Mouse (Mus musculus) stomach, postnatal 0 days (tissue): ENCODE data around the gene Tctn1. TPM values are rescaled to one million over a fixed set of nuclear protein-coding genes. Genes with fewer than 3 reads are reported as not detected.

Source experiments
- ATAC-seq: fragments of 200-750 bp; cut with Nextera tagmentation; 2 replicates; pipeline ENCODE4 v1.8.0; 2017; ENCODE audit not compliant: low FRiP score, low TSS enrichment
- DNase-seq: peaks from one replicate; pipeline ENCODE4 v3.0.0-alpha.2; 2016; ENCODE audit warnings: low spot score
- H3K27ac ChIP-seq: fragments of 300-500 bp; sonication (generic); replicated peaks from 2 replicates; pipeline ENCODE4 v1.5.1; 2014; ENCODE audit warnings: mild to moderate bottlenecking, control low read depth
- H3K27me3 ChIP-seq: fragments of 300-500 bp; sonication (generic); 2 replicates; pipeline ENCODE4 v1.6.1; 2014; ENCODE audit warnings: low read length; ENCODE audit not compliant: control insufficient read depth, insufficient read depth
- H3K36me3 ChIP-seq: fragments of 300-500 bp; sonication (generic); 2 replicates; pipeline ENCODE4 v1.6.1; 2014; ENCODE audit warnings: low read length, mixed read lengths; ENCODE audit not compliant: control insufficient read depth, insufficient read depth
- H3K4me1 ChIP-seq: fragments of 300-500 bp; sonication (generic); replicated peaks from 2 replicates; pipeline ENCODE4 v1.6.1; 2014; ENCODE audit warnings: antibody characterized with exemption; ENCODE audit not compliant: control insufficient read depth, insufficient read depth
- H3K4me2 ChIP-seq: fragments of 300-500 bp; sonication (generic); replicated peaks from 2 replicates; pipeline ENCODE4 v1.6.1; 2014; ENCODE audit warnings: low read depth, mild to moderate bottlenecking, control low read depth, moderate library complexity
- H3K4me3 ChIP-seq: fragments of 300-500 bp; sonication (generic); 2 replicates; pipeline ENCODE4 v1.5.1; 2014; ENCODE audit warnings: low read depth, low read length, control low read depth
- H3K9ac ChIP-seq: fragments of 300-500 bp; sonication (generic); 2 replicates; pipeline ENCODE4 v1.6.1; 2014; ENCODE audit warnings: mild to moderate bottlenecking, low read length, control low read depth, mixed read lengths
- H3K9me3 ChIP-seq: fragments of 300-500 bp; sonication (generic); 2 replicates; pipeline ENCODE4 v1.6.1; 2016; ENCODE audit warnings: low read length; ENCODE audit not compliant: control insufficient read depth
- CTCF ChIP-seq: IDR thresholded peaks from 2 replicates; pipeline ENCODE4 v1.5.1; 2016; ENCODE audit warnings: antibody characterized with exemption, low read depth, mild to moderate bottlenecking, moderate library complexity
- EP300 ChIP-seq: optimal IDR thresholded peaks from 2 replicates; pipeline ENCODE3; 2016; ENCODE audit warnings: antibody characterized with exemption
- WGBS: fragments of 180-500 bp; shearing (Covaris S2); extraction: QIAGEN DNeasy Blood & Tissue Kit; methylation state at CpG from one replicate; pipeline ENCODE4 v1.1.7; 2014; 5-methylcytosine and 5-hydroxymethylcytosine counted together
- polyA plus RNA-seq: library from polyadenylated mRNA; unstranded; fragments of >200 nt; fragmentation: Nextera tagmentation; extraction: Ambion mirVana; gene quantifications from 2 replicates; pipeline ENCODE4 v1.2.1, GENCODE M21; 2015

Tctn1 gene
- polyA plus RNA-seq, 1 experiment from 2014 or later = 2.3 TPM

DNA sequence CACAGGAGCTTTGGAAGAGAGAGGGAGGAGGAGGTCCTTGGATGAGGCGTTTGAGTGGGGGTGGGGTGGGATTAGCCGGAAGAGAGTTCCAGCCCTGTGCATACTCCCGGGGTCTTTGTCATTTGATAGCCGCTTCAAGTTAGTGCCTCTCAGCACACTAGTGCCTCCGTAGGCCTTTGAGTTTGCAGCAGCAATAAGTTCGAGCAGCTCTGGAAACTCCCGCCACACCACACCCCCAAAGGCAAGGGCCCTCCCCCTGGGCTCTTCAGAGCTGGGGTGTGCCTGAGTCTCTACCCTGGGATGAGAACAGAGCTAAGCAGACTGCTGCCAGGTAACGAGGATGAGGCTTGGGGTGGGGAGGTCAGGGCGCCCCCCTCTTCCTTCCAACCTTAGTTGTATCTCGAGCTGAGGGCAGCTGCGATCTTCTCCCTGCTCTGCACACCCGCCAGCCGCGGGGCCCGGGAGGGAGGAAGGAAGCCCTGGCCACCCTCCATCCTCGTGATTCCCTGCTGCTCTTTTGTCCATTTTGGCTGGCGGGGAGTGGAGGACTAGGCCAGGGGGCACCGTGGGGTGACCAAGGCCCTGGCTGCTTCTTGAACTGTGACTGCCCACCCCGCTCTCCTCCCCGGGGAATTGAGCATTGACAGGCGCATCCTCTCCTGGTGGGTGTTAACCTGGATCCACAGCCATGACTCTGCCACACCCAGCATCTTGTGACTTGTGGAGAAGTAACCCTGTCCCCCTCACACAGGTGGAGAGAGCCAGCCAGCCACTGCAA is 54.5 kb downstream of the Tctn1 start:
- DNase-seq = peak; percentile 57

DNA sequence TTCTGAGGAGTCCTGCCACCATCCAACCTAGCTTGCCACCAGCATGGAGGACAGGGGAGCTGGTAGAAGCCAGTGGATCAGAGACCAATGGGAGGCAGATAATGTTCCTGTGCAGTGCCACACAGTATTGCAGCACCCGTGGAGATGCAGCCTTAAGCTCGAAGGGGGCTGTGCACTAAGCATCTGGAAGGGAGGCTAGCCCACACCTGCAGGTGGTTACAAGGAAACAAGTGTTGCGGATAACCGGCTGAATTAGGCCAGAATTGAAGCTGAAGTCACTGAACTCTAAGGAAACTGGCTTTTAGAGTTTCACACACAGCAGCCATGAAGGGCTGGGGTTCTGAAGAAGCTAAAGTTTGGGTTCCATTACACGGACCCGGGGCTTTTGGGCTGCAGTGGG is 55.4 kb downstream of the Tctn1 start:
- TF ChIP-seq CTCF (no peak), EP300 (no peak)
- Histone ChIP-seq H3K27ac (no peak overlapping the region), H3K4me2 (no peak overlapping the region), H3K9me3 (no peaks in the 10 kb centered on the region), H3K27me3 (no peaks in the 10 kb centered on the region), H3K36me3 (no peaks in the 10 kb centered on the region), H3K4me3 (no peak overlapping the region), H3K4me1 (no peaks in the 10 kb centered on the region), H3K9ac (no peak overlapping the region)
- DNase-seq (no peak), ATAC-seq (no peak)
- 51% methylated on average over 6 of the region's 6 CpGs for WGBS

More for the DNA sequence above, 54.5 kb downstream of the Tctn1 start:
- TF ChIP-seq CTCF (peak; percentile 29), EP300 (no peak)
- Histone ChIP-seq H3K36me3 (no peaks in the 10 kb centered on the region), H3K9me3 (no peaks in the 10 kb centered on the region), H3K4me1 (no peaks in the 10 kb centered on the region), H3K27ac (0 out of 2 replicates have a peak overlapping the region, but pooled peaks have one; percentile 30), H3K4me3 (peak overlapping the region; percentile 34), H3K9ac (peak overlapping the region; percentile 53), H3K27me3 (no peaks in the 10 kb centered on the region), H3K4me2 (peak overlapping the region; percentile 58)
- ATAC-seq = peak; percentile 73
- WGBS = 4% methylated on average over 19 of the region's 21 CpGs

- DNase-seq (no peak), ATAC-seq (no peak)
- WGBS = 67% methylated on average over 4 of the region's 4 CpGs
- no peak within 1 kb of the TSS for H3K4me3 ChIP-seq
- no peak within 1 kb of the TSS for H3K9ac ChIP-seq
- TF ChIP-seq CTCF = no peak
- TF ChIP-seq EP300 = no peak
- no peaks in the 10 kb centered on the region for H3K27me3 ChIP-seq
- no peaks in the 10 kb centered on the region for H3K4me1 ChIP-seq
- no peak within 1 kb of the TSS for H3K27ac ChIP-seq
- H3K9me3 ChIP-seq = no peaks in the 10 kb centered on the region
- H3K36me3 ChIP-seq = no peaks in the 10 kb centered on the region
- H3K4me2 ChIP-seq = no peak within 1 kb of the TSS
Observed at GRCm38 (mm10) chr5:122206475-122206874, 57.8 kb downstream of the Tctn1 start, which contains the start of gene Hvcn1. Hvcn1 (plus strand) TSS chr5:122206804.

DNA sequence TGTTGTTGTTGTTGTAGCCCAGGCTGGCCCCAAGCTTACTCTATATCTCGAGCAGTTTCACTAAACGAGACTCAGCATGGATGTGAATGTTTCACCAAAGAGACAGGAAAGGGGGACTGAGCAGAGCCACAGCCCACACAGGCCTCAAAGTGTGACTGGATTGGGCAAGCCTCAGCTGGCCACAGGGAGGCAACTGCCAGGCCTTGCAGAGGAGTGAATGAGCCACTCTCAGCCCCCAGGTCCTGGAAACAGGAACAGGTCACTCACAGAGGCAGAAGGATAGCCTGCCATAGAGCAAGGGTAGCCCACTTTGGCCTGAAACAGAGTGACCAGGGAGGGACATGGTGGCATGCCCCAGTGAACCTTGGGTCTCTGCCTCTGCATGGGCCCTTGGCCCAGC is 60.1 kb downstream of the Tctn1 start:
- 53% methylated on average over 2 of the region's 2 CpGs for WGBS
- H3K27ac ChIP-seq = no peak overlapping the region
- DNase-seq (no peak), ATAC-seq (no peak)
- H3K27me3 ChIP-seq = no peaks in the 10 kb centered on the region
- no peak overlapping the region for H3K9ac ChIP-seq
- no peak for TF ChIP-seq CTCF
- no peak for TF ChIP-seq EP300
- H3K4me2 ChIP-seq = no peak overlapping the region
- H3K4me1 ChIP-seq = no peaks in the 10 kb centered on the region
- no peaks in the 10 kb centered on the region for H3K36me3 ChIP-seq
- no peak overlapping the region for H3K4me3 ChIP-seq
- H3K9me3 ChIP-seq = no peaks in the 10 kb centered on the region

DNA sequence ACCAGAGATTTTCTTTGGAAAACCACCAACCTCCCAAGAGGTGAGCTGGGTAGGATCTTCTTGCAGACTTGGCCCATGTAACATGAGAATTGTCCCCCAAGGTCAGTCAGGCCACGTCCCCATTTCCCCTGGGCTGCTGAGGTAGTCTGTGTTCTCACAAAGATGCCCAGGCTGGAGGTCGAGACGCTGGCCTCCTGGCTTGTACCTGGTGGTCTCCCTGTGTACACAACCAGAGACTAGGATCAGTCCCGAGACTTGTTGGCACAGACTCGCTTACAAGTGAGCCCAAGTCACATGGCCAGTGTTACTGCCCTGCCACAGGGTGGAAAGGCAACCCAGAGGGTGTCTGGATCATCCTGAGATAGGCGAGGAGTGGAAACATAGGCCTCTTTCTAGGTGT is 62.4 kb downstream of the Tctn1 start:
- no peak overlapping the region for H3K27ac ChIP-seq
- H3K27me3 ChIP-seq = no peaks in the 10 kb centered on the region
- 87% methylated on average over 6 of the region's 6 CpGs for WGBS

GRCm38 (mm10) chr5:122200872-122201271 is 63.4 kb downstream of the Tctn1 start:
- Histone ChIP-seq H3K36me3 (no peaks in the 10 kb centered on the region), H3K27me3 (no peaks in the 10 kb centered on the region), H3K9ac (no peak overlapping the region), H3K4me2 (no peak overlapping the region), H3K9me3 (no peaks in the 10 kb centered on the region), H3K27ac (no peak overlapping the region), H3K4me1 (no peaks in the 10 kb centered on the region), H3K4me3 (no peak overlapping the region)
- WGBS = 86% methylated on average over 4 of the region's 4 CpGs
- ATAC-seq (no peak), DNase-seq (no peak)
- TF ChIP-seq EP300 = no peak
- no peak for TF ChIP-seq CTCF

More for the DNA sequence above, 62.4 kb downstream of the Tctn1 start:
- Histone ChIP-seq H3K9ac (no peak overlapping the region), H3K4me2 (no peak overlapping the region), H3K9me3 (no peaks in the 10 kb centered on the region), H3K4me3 (no peak overlapping the region), H3K36me3 (no peaks in the 10 kb centered on the region), H3K4me1 (no peaks in the 10 kb centered on the region)
- ATAC-seq (no peak), DNase-seq (no peak)
- no peak for TF ChIP-seq EP300
- TF ChIP-seq CTCF = no peak
